Mouse (Mus musculus) MEL (cell line): ENCODE results near the gene Traf3. TPM values are rescaled to one million over a fixed set of nuclear protein-coding genes. Genes with fewer than 3 reads are reported as not detected.

Experiments used
- DNase-seq: peaks from one replicate; pipeline ENCODE4 v3.0.0; 2011; ENCODE audit warnings: low read depth, low spot score
- H3K27ac ChIP-seq: 2 replicates; pipeline ENCODE4 v1.5.1; 2012; ENCODE audit warnings: low read depth, mild to moderate bottlenecking, control low read depth, low read length, moderate library complexity; ENCODE audit not compliant: control insufficient read depth
- H3K27me3 ChIP-seq, 2 experiments: fragments of 150-350 bp in 1 of 2; sonication (generic) in 1 of 2; 2 replicates each; pipeline ENCODE4 v1.6.1; 2012; ENCODE audit warnings: low read length in 2 of 2, mild to moderate bottlenecking in 2 of 2, improper control_type of control experiment in 1 of 2, moderate library complexity in 1 of 2; ENCODE audit not compliant: insufficient read depth in 2 of 2, control insufficient read depth in 1 of 2
- H3K36me3 ChIP-seq, 2 experiments: 2 replicates each; pipeline ENCODE4 v1.6.1; 2012 to 2014; ENCODE audit warnings: low read length in 2 of 2, improper control_type of control experiment in 1 of 2, inconsistent platforms in 1 of 2, mild to moderate bottlenecking in 1 of 2; ENCODE audit not compliant: insufficient read depth in 2 of 2, control insufficient read depth in 1 of 2
- H3K4me1 ChIP-seq, 2 experiments: fragments of 150-350 bp in 1 of 2; sonication (generic) in 1 of 2; 2 replicates each; pipeline ENCODE4 v1.6.1; 2012; ENCODE audit warnings: low read length in 2 of 2, improper control_type of control experiment in 1 of 2, mild to moderate bottlenecking in 1 of 2; ENCODE audit not compliant: insufficient read depth in 2 of 2, control insufficient read depth in 1 of 2
- H3K4me3 ChIP-seq, 2 experiments: fragments of 150-350 bp in 1 of 2; sonication (generic) in 1 of 2; 2 replicates each; pipeline ENCODE4 v1.5.1; 2012; ENCODE audit warnings: low read depth in 2 of 2, low read length in 2 of 2, mild to moderate bottlenecking in 2 of 2, moderate library complexity in 2 of 2, control low read depth in 1 of 2, improper control_type of control experiment in 1 of 2; ENCODE audit not compliant: control insufficient read depth in 1 of 2, insufficient read depth in 1 of 2
- H3K79me2 ChIP-seq: 2 replicates; pipeline ENCODE4 v1.6.1; 2012; ENCODE audit warnings: mild to moderate bottlenecking, low read length, moderate library complexity; ENCODE audit not compliant: control insufficient read depth, poor library complexity, insufficient read depth
- H3K9ac ChIP-seq: 2 replicates; pipeline ENCODE4 v1.6.1; 2012; ENCODE audit warnings: low read depth, mild to moderate bottlenecking, control low read depth, low read length, moderate library complexity; ENCODE audit not compliant: control insufficient read depth, poor library complexity, severe bottlenecking
- H3K9me3 ChIP-seq: fragments of 150-350 bp; sonication (generic); replicated peaks from 2 replicates; pipeline ENCODE4 v1.6.1; 2012; ENCODE audit warnings: mild to moderate bottlenecking, low read length, improper control_type of control experiment, moderate library complexity; ENCODE audit not compliant: insufficient read depth
- CHD2 ChIP-seq: IDR thresholded peaks from 2 replicates; pipeline ENCODE4 v1.6.1; 2011; ENCODE audit warnings: low read length, improper control_type of control experiment
- CTCF ChIP-seq, 3 experiments: IDR thresholded peaks in 2 of 3; conservative IDR thresholded peaks in 1 of 3; 2 replicates each; pipeline ENCODE4 v1.5.1; 2011 to 2012; ENCODE audit warnings: low read length in 3 of 3, low read depth in 2 of 3, mild to moderate bottlenecking in 2 of 3, improper control_type of control experiment in 1 of 3, inconsistent platforms in 1 of 3, mixed read lengths in 1 of 3, moderate library complexity in 1 of 3; ENCODE audit not compliant: control insufficient read depth in 1 of 3, insufficient read depth in 1 of 3, poor library complexity in 1 of 3, severe bottlenecking in 1 of 3
- ETS1 ChIP-seq: IDR thresholded peaks from 2 replicates; pipeline ENCODE4 v1.6.1; 2012; ENCODE audit warnings: low read depth, mild to moderate bottlenecking, inconsistent platforms, low read length, improper control_type of control experiment, moderate library complexity
- GATA1 ChIP-seq: IDR thresholded peaks from 2 replicates; pipeline ENCODE4 v1.6.1; 2011; ENCODE audit warnings: low read depth, low read length, improper control_type of control experiment
- JUND ChIP-seq: IDR thresholded peaks from 2 replicates; pipeline ENCODE4 v1.6.1; 2011; ENCODE audit warnings: low read depth, mild to moderate bottlenecking, improper control_type of control experiment, low read length
- MAX ChIP-seq: IDR thresholded peaks from 2 replicates; pipeline ENCODE4 v1.6.1; 2011; ENCODE audit warnings: low read length, improper control_type of control experiment
- MXI1 ChIP-seq: IDR thresholded peaks from 2 replicates; pipeline ENCODE4 v1.6.1; 2011; ENCODE audit warnings: mild to moderate bottlenecking, low read depth, low read length, improper control_type of control experiment
- NELFE ChIP-seq: IDR thresholded peaks from 2 replicates; pipeline ENCODE4 v1.6.1; 2011; ENCODE audit warnings: low read depth, low read length, improper control_type of control experiment
- NRF1 ChIP-seq: IDR thresholded peaks from 2 replicates; pipeline ENCODE4 v1.6.1; 2014; ENCODE audit warnings: low read depth, mild to moderate bottlenecking, inconsistent platforms, low read length, improper control_type of control experiment, moderate library complexity; ENCODE audit not compliant: poor library complexity, insufficient read depth, severe bottlenecking
- RAD21 ChIP-seq: IDR thresholded peaks from 2 replicates; pipeline ENCODE4 v1.6.1; 2011; ENCODE audit warnings: mild to moderate bottlenecking, low read depth, low read length, improper control_type of control experiment
- SIN3A ChIP-seq: IDR thresholded peaks from 2 replicates; pipeline ENCODE4 v1.6.1; 2012; ENCODE audit warnings: low read length, improper control_type of control experiment, inconsistent platforms
- SMC3 ChIP-seq: IDR thresholded peaks from 2 replicates; pipeline ENCODE4 v1.6.1; 2011; ENCODE audit warnings: low read depth, low read length, improper control_type of control experiment
- USF1 ChIP-seq: IDR thresholded peaks from 2 replicates; pipeline ENCODE4 v1.6.1; 2014; ENCODE audit warnings: low read depth, mild to moderate bottlenecking, inconsistent platforms, low read length, improper control_type of control experiment, moderate library complexity
- ZC3H11A ChIP-seq: IDR thresholded peaks from 2 replicates; pipeline ENCODE4 v1.6.1; 2012; ENCODE audit warnings: low read depth, mild to moderate bottlenecking, inconsistent platforms, low read length, improper control_type of control experiment
- ZMIZ1 ChIP-seq: IDR thresholded peaks from 2 replicates; pipeline ENCODE4 v1.6.1; 2012; ENCODE audit warnings: low read depth, mild to moderate bottlenecking, inconsistent platforms, low read length, improper control_type of control experiment, moderate library complexity
- ZNF384 ChIP-seq: IDR thresholded peaks from 2 replicates; pipeline ENCODE4 v1.6.1; 2012; ENCODE audit warnings: low read depth, mild to moderate bottlenecking, inconsistent platforms, low read length, improper control_type of control experiment
- polyA plus RNA-seq, 2 experiments: library from polyadenylated mRNA; stranded (reverse) in 1 of 2; unstranded in 1 of 2; fragments of >175 nt in 1 of 2; fragments of >200 nt in 1 of 2; gene quantifications; 2 replicates each; pipeline versions ENCODE4 v1.2.1 to v1.2.4; 2012; ENCODE audit warnings: low replicate concordance in 2 of 2, low read depth in 1 of 2; ENCODE audit not compliant: insufficient read length in 2 of 2, insufficient read depth in 1 of 2, missing spikeins in 1 of 2
- total RNA-seq: library from RNA; depleted of rRNA; stranded (reverse); fragments of 300-350 nt; gene quantifications from 2 replicates; pipeline ENCODE4 v1.2.3, GENCODE M21; 2012

Gene Traf3
- total and polyA plus RNA-seq, 3 experiments, result 21.1 to 40.7 TPM; not detected in 1

- Histone ChIP-seq H3K9ac (no peak overlapping the region), H3K9me3 (no peaks in the 10 kb centered on the region), H3K27me3 (no peaks in the 10 kb centered on the region; a peak in 1 of 4 replicates), H3K4me1 (no peaks in the 10 kb centered on the region), H3K27ac (no peak overlapping the region), H3K4me3 (no peak overlapping the region), H3K79me2 (no peaks in the 10 kb centered on the region), H3K36me3 (no peaks in the 10 kb centered on the region)
- no peak for TF ChIP-seq ZMIZ1
- TF ChIP-seq ETS1, result no peak
- no peak for DNase-seq
Observed at GRCm38 (mm10) chr12:111134169-111134568, 32.0 kb upstream of the Traf3 start.

DNA sequence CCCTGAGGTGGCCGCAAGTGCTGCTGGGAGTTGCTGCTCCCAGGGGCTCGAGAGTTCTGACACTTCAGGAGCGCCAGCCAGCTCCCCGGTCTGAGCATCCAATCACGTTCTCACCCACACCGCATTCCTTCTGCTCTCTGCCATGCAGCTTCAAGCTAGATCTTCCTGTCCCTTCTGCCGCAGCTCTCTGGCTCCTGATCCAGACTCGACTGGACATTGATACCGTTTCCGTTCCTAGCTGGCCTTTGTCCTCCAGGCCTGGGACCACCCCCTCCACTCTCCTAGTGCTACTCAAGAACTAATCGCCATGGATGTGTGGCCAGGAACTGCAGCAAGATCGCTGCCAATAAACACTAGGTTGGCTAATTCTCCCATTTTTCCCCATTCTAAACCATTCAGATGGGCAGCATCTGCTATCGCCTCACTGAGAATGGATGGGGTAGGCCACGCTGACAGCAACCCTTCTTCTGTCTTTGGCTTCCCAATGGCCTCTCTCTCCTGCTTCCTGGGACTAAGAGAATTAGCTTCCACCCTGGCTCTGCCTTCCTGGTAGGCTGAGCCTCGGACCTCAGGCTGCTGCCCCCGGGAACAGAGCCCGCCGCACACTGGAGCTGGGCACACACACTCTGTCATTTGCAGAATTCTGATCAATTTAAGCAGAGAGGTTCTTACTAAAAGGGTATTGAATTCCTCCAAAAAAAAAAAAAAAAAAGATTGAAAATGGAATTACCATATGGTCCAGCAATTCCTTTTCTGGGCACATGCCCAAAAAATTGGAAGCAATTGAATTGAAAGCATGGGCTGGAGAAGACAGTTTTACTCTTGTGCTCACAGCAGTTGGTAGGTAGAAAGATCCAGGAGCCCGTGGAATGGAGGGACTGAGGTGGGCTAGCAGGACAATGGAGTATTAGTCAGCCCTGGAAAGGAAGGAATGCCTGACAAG, 31.1 kb upstream of the Traf3 start:
- no peaks in the 10 kb centered on the region for H3K4me1 ChIP-seq
- H3K4me3 ChIP-seq, result no peak overlapping the region
- no peak overlapping the region for H3K27ac ChIP-seq
- no peaks in the 10 kb centered on the region for H3K9me3 ChIP-seq
- H3K9ac ChIP-seq, result no peak overlapping the region
- TF ChIP-seq ETS1, result no peak
- TF ChIP-seq RAD21, result no peak
- no peak for TF ChIP-seq USF1
- no peak for TF ChIP-seq NELFE
- TF ChIP-seq SMC3, result no peak
- TF ChIP-seq NRF1, result no peak
- no peak for TF ChIP-seq GATA1
- no peak for TF ChIP-seq ZMIZ1
- no peak for TF ChIP-seq MXI1
- no peak for TF ChIP-seq MAX
- no peak for TF ChIP-seq ZC3H11A
- no peak for TF ChIP-seq CHD2
- TF ChIP-seq SIN3A, result no peak
- no peak for TF ChIP-seq JUND
- TF ChIP-seq CTCF (IDR thresholded peaks at IDR 0.05 in 2 of 3, conservative IDR thresholded peaks at IDR 0.05 in 1 of 3; ENCODE audit: control insufficient read depth in 1 of 3, insufficient read depth in 1 of 3, low read depth in 2 of 3, low read length in 3 of 3, poor library complexity in 1 of 3, severe bottlenecking in 1 of 3), result no peak
- no peak for TF ChIP-seq ZNF384
- DNase-seq, result no peak
- no peaks in the 10 kb centered on the region; a peak in 1 of 4 replicates for H3K27me3 ChIP-seq
- no peaks in the 10 kb centered on the region for H3K36me3 ChIP-seq
- no peaks in the 10 kb centered on the region for H3K79me2 ChIP-seq
